Comparison of ENCODE assay signal across 11 mouse cellular contexts in the genomic region with DNA sequence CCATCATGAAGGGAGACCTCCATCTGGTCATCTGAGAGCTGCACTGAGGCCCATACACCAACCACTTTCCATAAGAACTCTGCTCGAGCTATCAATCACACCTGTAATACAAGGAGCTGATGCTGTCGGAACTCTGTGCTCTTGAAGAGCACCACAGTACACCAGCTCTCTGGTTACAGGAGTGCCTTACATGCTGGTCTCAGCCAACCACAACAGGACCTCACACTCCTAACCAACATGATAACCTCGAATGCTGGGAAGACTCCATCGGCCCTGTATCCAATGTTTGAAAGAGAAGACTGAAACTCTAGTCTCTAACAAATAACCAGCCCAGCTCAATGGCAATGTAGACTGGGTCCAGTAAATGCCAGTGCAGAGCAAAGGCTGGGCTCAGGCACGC.
"Had no signal": no experiment of that assay in that cellular context is flagged by ENCODE, and none has a peak within 500 bp of the region (broad histone marks: within the 10 kb centered on the region; RNA-seq: fewer than 3 reads in every experiment).

No protein-coding gene starts in this region.

- DNase-seq: kidney, adult 11 months; kidney, postnatal 14 days; layer of hippocampus, adult 9-11 months; liver; liver, embryonic 13.5 days; liver, postnatal 0 days; lung, postnatal 14 days; retina, postnatal 1 day; thymus, adult 18-20 months; thymus, postnatal 14 days had no signal

- ATAC-seq: liver, postnatal 0 days; midbrain, embryonic 13.5 days had no signal
